Mouse (Mus musculus) liver, embryonic 11.5 days (tissue): ENCODE measurements around the gene Cfap54. TPM values are rescaled to one million over a fixed set of nuclear protein-coding genes. Genes with fewer than 3 reads are reported as not detected.

Experiments used
- ATAC-seq: fragments of 200-750 bp; cut with Nextera tagmentation; replicated peaks from 2 replicates; pipeline ENCODE4 v1.8.0; 2017; ENCODE audit warnings: moderate number of reproducible peaks, mild to moderate bottlenecking, moderate TSS enrichment, moderate library complexity; ENCODE audit not compliant: low FRiP score
- DNase-seq: peaks from one replicate; pipeline ENCODE4 v3.0.0-alpha.2; 2017; ENCODE audit warnings: low spot score
- H3K27ac ChIP-seq: fragments of 300-500 bp; sonication (generic); 2 replicates; pipeline ENCODE4 v1.5.1; 2014; ENCODE audit warnings: mild to moderate bottlenecking, low read depth, low read length, control low read depth
- H3K27me3 ChIP-seq: fragments of 300-500 bp; sonication (generic); replicated peaks from 2 replicates; pipeline ENCODE4 v1.6.1; 2014; ENCODE audit warnings: low read length, mixed read lengths; ENCODE audit not compliant: control insufficient read depth, insufficient read depth
- H3K36me3 ChIP-seq: fragments of 300-500 bp; sonication (generic); 2 replicates; pipeline ENCODE4 v1.6.1; 2014; ENCODE audit warnings: mild to moderate bottlenecking, low read length, moderate library complexity, mixed read lengths; ENCODE audit not compliant: control insufficient read depth, insufficient read depth
- H3K4me1 ChIP-seq: fragments of 300-500 bp; sonication (generic); replicated peaks from 2 replicates; pipeline ENCODE4 v1.6.1; 2014; ENCODE audit warnings: low read length, mixed read lengths; ENCODE audit not compliant: control insufficient read depth, insufficient read depth
- H3K4me2 ChIP-seq: fragments of 300-500 bp; sonication (generic); 2 replicates; pipeline ENCODE4 v1.6.1; 2014; ENCODE audit warnings: mild to moderate bottlenecking, control low read depth, moderate library complexity
- H3K4me3 ChIP-seq: fragments of 300-500 bp; sonication (generic); 2 replicates; pipeline ENCODE4 v1.5.1; 2014; ENCODE audit warnings: low read depth, low read length, control low read depth
- H3K9ac ChIP-seq: fragments of 300-500 bp; sonication (generic); 2 replicates; pipeline ENCODE4 v1.6.1; 2014; ENCODE audit warnings: low read depth, low read length, control low read depth
- H3K9me3 ChIP-seq: fragments of 300-500 bp; sonication (generic); 2 replicates; pipeline ENCODE4 v1.6.1; 2016; ENCODE audit warnings: low read length, inconsistent platforms, mixed read lengths; ENCODE audit not compliant: control insufficient read depth
- WGBS: fragments of 180-500 bp; shearing (Covaris S2); extraction: QIAGEN DNeasy Blood & Tissue Kit; methylation state at CpG from one replicate; pipeline ENCODE4 v1.1.7; 2014; 5-methylcytosine and 5-hydroxymethylcytosine counted together
- polyA plus RNA-seq: library from polyadenylated mRNA; unstranded; fragments of >200 nt; fragmentation: Nextera tagmentation; extraction: Ambion mirVana; gene quantifications from 2 replicates; pipeline ENCODE4 v1.2.1, GENCODE M21; 2014

Gene Cfap54
- polyA plus RNA-seq, 1 experiment from 2014 or later, result 0.11 TPM

DNA sequence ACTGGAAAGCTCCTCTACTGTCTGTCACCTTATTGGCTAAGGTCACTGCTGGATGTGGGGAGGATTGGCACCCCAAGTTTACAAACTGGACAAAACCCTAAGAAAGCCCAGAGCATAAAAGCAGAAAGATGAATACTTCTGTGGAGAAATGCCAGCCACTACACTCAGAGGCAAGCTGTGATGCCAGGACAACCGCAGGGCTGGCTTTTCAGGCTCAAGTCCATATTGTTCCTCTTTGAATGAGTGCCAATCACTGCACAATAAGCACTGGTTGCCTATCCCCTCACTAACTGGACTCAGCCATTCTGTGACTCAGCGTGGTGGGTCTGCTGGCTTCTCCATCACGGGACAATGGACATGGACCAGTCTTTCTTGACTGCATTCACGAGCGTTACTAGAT lies 243.8 kb downstream of the Cfap54 start:
- Histone ChIP-seq H3K9me3 (no peaks in the 10 kb centered on the region), H3K4me1 (no peaks in the 10 kb centered on the region), H3K36me3 (no peaks in the 10 kb centered on the region), H3K4me2 (no peak overlapping the region), H3K9ac (no peak overlapping the region), H3K27me3 (no peaks in the 10 kb centered on the region), H3K27ac (no peak overlapping the region), H3K4me3 (no peak overlapping the region)
- 81% methylated on average over 5 of the region's 5 CpGs for WGBS
- DNase-seq (no peak), ATAC-seq (no peak)

DNA sequence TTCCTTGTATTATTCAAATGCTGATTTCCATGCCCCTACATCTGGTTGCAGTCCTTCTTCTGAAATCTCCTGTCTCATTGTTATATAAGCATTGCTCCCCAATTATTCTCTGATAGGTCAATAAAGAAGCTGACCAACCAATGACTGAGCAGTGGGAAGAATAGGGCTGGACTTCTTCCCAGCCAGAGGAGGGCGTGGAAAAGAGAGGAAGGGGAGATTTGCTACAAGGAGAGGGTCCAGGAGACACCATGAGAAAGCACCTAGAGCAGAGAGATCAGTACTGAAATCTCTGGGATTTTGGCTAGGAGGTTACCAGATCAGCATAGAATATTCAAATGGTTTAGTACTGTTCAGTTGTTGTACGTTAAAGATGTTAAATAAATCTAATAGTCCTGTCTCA lies 244.4 kb downstream of the Cfap54 start:
- H3K9ac ChIP-seq, result no peak overlapping the region
- 69% methylated on average over 2 of the region's 2 CpGs for WGBS

DNA sequence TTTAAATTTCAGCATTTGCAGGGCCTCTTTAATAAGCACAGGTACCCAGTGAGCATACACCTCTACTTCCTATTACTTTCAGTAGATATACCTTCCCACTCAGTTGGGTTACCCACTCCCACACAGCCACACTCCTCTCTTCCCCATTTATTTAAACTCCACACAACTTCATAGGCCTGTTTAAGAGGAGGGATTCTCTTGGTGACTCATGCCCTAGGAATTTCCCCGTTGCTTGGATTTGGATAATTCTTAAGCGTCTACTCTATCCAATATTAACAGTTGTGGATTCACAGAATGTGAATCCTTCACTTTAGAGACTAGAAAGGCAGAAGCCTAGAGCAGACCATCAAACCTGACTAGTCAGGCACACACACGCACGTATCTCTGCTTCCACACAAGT lies 259.9 kb downstream of the Cfap54 start:
- H3K9ac ChIP-seq, result no peak overlapping the region
- no peak overlapping the region for H3K4me2 ChIP-seq
- no peaks in the 10 kb centered on the region for H3K36me3 ChIP-seq
- H3K4me3 ChIP-seq, result no peak overlapping the region
- no peaks in the 10 kb centered on the region for H3K27me3 ChIP-seq
- H3K4me1 ChIP-seq, result no peaks in the 10 kb centered on the region
- H3K9me3 ChIP-seq, result no peaks in the 10 kb centered on the region
- DNase-seq (no peak), ATAC-seq (no peak)
- WGBS, result 75% methylated on average over 4 of the region's 4 CpGs
- no peak overlapping the region for H3K27ac ChIP-seq

More for the DNA sequence above, 244.4 kb downstream of the Cfap54 start:
- ATAC-seq, result no peak
- Histone ChIP-seq H3K4me3 (no peak overlapping the region), H3K36me3 (no peaks in the 10 kb centered on the region), H3K4me1 (no peaks in the 10 kb centered on the region), H3K9me3 (no peaks in the 10 kb centered on the region), H3K27me3 (no peaks in the 10 kb centered on the region), H3K27ac (no peak overlapping the region), H3K4me2 (no peak overlapping the region)
- no peak for DNase-seq

DNA sequence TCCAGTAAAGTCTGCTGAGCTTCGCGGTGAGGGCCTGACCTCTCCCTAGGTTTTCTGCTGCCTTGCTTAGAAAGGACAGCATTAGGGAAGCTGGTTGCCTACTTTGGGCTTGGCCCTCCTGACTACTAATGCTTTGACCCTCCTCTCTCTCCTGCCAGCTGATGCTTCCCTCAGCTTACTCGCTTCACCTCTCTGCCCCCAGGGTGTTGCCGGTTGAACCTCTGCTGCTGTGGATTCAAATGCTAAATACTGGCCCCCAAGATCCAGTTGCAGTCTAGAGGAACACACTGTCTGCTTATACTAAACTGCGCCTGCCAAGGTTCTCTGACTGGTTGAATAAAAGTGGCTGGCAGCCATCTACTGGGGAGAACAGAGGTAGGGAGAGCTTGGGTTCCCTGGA lies 263.2 kb downstream of the Cfap54 start:
- 54% methylated on average over 5 of the region's 5 CpGs for WGBS
- Histone ChIP-seq H3K4me1 (no peaks in the 10 kb centered on the region), H3K27me3 (no peaks in the 10 kb centered on the region), H3K27ac (no peak overlapping the region), H3K9ac (no peak overlapping the region), H3K36me3 (no peaks in the 10 kb centered on the region), H3K4me3 (no peak overlapping the region), H3K4me2 (no peak overlapping the region), H3K9me3 (no peaks in the 10 kb centered on the region)
- DNase-seq (no peak), ATAC-seq (no peak)

DNA sequence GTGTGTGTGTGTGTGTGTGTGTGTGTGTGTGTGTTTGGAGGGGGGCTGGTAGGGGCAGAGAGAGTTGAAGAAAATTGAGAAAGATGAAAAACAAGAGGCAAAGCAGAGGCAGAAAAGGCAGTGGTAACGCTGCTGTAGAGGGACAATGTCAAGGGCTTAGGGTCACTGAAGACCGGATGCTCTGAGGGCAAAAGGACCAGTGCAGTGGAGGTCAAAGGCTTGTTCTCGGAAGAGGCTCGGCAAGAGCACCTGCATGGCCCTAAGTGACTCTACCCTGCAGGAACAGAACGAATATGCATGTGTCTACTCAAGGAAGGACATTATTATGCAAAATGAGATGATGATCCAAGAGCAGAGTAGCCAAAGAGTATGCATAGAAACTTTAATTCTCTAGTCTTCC lies 264.5 kb downstream of the Cfap54 start:
- H3K9me3 ChIP-seq, result no peaks in the 10 kb centered on the region
- H3K27ac ChIP-seq, result no peak overlapping the region
- DNase-seq, result no peak
- 73% methylated on average over 5 of the region's 5 CpGs for WGBS
- no peak overlapping the region for H3K4me3 ChIP-seq
- no peaks in the 10 kb centered on the region for H3K4me1 ChIP-seq
- H3K4me2 ChIP-seq, result no peak overlapping the region
- no peak for ATAC-seq
- H3K9ac ChIP-seq, result no peak overlapping the region
- H3K27me3 ChIP-seq, result no peaks in the 10 kb centered on the region
- no peaks in the 10 kb centered on the region for H3K36me3 ChIP-seq

DNA sequence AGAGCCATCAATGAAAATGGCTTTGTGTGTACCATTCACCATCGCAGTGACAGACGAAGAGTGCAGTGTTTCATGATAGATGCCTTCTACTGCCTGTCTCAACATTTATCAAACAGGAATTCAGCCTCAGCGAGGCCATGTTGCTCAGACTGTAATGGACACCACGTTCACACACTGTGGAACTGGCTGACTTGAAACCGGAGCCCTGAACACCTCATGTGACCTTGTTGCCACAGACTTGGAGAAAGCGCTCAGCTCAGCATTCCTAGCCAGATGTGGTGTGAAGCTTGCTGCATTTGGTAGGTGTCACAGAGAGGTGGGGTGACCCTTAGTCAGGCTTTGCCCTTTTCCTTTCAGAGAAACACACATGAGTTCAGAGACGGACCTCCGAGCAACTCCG lies 270.5 kb downstream of the Cfap54 start:
- H3K27ac ChIP-seq, result no peak overlapping the region
- no peaks in the 10 kb centered on the region for H3K9me3 ChIP-seq
- H3K9ac ChIP-seq, result no peak overlapping the region
- ATAC-seq (no peak), DNase-seq (no peak)
- no peak overlapping the region for H3K4me2 ChIP-seq
- no peaks in the 10 kb centered on the region for H3K27me3 ChIP-seq
- H3K4me3 ChIP-seq, result no peak overlapping the region
- H3K36me3 ChIP-seq, result no peaks in the 10 kb centered on the region
- H3K4me1 ChIP-seq, result no peaks in the 10 kb centered on the region
- 76% methylated on average over 9 of the region's 9 CpGs for WGBS

DNA sequence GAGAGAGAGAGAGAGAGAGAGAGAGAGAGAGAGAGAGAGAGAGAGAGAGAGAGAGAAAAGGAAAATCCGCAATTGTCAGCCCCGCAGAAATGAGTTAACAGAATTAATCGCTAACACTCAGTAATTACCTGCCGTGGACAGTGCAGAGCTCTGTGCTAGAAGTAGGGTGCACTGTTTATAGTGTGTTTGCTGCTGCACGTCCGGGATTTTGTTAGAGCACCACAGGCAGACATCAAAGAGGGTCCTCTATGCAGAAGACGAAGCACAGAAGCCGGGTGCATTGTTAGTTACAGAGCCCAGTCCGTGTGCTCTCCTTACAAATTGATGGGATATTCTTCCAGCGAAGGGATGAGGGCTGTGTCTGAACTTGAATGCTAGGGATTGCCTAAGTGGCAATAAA lies 289.5 kb downstream of the Cfap54 start:
- 79% methylated on average over 10 of the region's 10 CpGs for WGBS
- Histone ChIP-seq H3K36me3 (no peaks in the 10 kb centered on the region), H3K27me3 (no peaks in the 10 kb centered on the region), H3K9me3 (no peaks in the 10 kb centered on the region), H3K4me2 (no peak overlapping the region), H3K9ac (no peak overlapping the region), H3K4me1 (no peaks in the 10 kb centered on the region), H3K27ac (no peak overlapping the region), H3K4me3 (no peak overlapping the region)
- ATAC-seq (no peak), DNase-seq (no peak)

DNA sequence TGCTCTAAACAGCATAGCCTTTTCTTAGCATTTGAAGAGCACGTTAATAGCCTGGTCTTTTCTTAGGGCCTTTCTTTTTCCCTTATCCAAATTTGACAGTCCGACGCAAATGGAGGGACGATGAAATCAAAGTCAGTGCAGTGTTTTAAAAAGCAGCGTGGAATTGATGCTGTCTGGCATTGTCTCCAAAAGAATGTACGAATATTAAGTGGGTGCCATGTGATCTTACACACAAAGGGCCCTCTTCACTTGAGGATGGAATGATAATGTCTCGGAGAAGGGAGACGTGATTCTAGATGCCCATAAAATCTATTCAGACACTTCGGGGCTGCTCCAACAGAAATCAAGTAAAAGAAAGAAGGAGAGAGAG lies 289.9 kb downstream of the Cfap54 start:
- WGBS, result 78% methylated on average over 9 of the region's 9 CpGs

DNA sequence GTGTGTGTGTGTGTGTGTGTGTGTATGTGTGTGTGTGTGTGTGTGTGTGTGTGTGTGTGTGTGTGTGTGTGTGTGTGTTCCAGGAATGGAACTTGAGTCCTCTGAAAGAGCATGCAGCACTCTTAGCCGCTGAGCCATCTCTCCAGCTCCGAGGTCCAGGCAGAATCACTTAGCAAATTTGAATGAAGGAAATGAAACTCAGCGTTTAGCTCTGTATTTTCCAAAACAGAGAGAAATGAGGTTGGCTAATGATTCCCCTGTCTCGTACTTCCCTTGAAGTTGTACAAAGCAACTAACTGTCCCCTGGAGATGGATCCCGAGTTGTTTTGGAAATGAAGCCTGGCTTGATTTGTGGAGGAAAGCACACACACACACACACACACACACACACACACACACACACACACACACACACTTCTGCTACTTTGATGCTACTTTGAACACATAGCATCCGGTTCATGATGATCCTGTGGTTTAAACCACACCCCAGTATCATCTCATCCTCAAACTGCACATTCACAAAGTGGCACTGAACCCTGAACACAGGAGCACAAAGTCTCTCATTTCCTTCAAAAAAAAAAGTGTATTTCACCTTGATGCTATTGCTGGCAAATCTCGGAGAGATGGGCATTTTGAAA lies 290.4 kb downstream of the Cfap54 start:
- ATAC-seq, result no peak

More for the DNA sequence above, 289.9 kb downstream of the Cfap54 start:
- no peak overlapping the region for H3K4me2 ChIP-seq
- no peaks in the 10 kb centered on the region for H3K27me3 ChIP-seq
- DNase-seq (no peak), ATAC-seq (no peak)
- no peak overlapping the region for H3K9ac ChIP-seq
- H3K36me3 ChIP-seq, result no peaks in the 10 kb centered on the region
- H3K27ac ChIP-seq, result no peak overlapping the region
- H3K4me1 ChIP-seq, result no peaks in the 10 kb centered on the region
- no peak overlapping the region for H3K4me3 ChIP-seq
- H3K9me3 ChIP-seq, result no peaks in the 10 kb centered on the region

More for the DNA sequence above, 290.4 kb downstream of the Cfap54 start:
- no peak overlapping the region for H3K4me3 ChIP-seq
- H3K9me3 ChIP-seq, result no peaks in the 10 kb centered on the region
- no peak overlapping the region for H3K4me2 ChIP-seq
- no peaks in the 10 kb centered on the region for H3K4me1 ChIP-seq
- no peak overlapping the region for H3K27ac ChIP-seq
- H3K9ac ChIP-seq, result no peak overlapping the region
- H3K27me3 ChIP-seq, result no peaks in the 10 kb centered on the region
- DNase-seq, result no peak
- 81% methylated on average over 7 of the region's 7 CpGs for WGBS
- H3K36me3 ChIP-seq, result no peaks in the 10 kb centered on the region
